9 mouse cellular contexts compared by ENCODE assay signal in the genomic region with DNA sequence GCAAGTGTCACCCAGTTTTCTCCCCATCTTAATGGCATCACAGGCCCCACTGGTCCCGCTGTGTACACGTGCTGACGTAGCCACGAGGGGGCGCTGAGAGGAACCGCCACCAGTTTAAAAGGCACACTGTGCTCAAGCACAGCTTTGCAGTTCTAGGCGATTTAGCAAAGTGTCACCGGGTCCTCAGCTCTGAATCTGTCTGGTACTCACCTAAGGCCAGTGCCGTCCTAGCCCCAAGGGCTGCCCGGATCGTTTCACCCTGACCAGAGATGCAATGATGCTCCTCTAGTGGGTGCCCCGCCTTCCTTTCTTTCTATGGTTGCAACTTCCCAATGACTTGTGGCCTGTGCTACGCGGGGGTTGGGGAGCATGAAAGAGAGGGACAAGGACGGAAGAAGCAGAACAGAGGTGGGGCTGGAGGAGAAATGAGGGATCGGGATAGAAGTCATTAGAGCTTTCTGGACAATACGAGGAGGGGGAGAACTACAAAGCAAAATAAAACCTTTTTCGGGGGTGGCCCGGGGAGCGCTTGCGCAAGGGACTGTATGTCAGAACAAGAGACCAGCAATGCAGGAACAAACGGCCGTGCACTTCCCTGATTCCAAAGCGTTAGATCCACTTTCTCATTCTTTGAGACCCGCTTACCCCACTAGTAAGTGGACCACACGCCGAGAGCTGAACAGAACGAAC. TPM values are rescaled to one million over a fixed set of nuclear protein-coding genes. Genes with fewer than 3 reads are reported as not detected.
A peak's percentile ranks its signal among the peaks of the same experiment; 100 is the strongest.
DNase-seq lines count a peak whose midpoint lies in the region; ATAC-seq and TF ChIP-seq lines count a peak whose summit lies in the region.
"Had no signal": no experiment of that assay in that cellular context is flagged by ENCODE, and none has a peak within 500 bp of the region (broad histone marks: within the 10 kb centered on the region; RNA-seq: fewer than 3 reads in every experiment).

No protein-coding gene starts in this region.

- ATAC-seq in forebrain, embryonic 14.5 days = peak; percentile 80
- peak; percentile 71 for ATAC-seq in liver, postnatal 0 days
- peak; percentile 77 for ATAC-seq in neural tube, embryonic 12.5 days (ENCODE audit: low FRiP score, low read depth)

- no peaks in the 10 kb centered on the region for H3K36me3 ChIP-seq in forebrain, embryonic 14.5 days (ENCODE audit: control insufficient read depth, insufficient read depth, low read length)
- no peaks in the 10 kb centered on the region for H3K36me3 ChIP-seq in liver, postnatal 0 days (replicated peaks; ENCODE audit: insufficient read depth, low read length)
- H3K36me3 ChIP-seq in neural tube, embryonic 12.5 days = no peaks in the 10 kb centered on the region
- H3K36me3 ChIP-seq in testis, adult 2 months (ENCODE audit: control insufficient read depth, insufficient read depth, low read length) = no peaks in the 10 kb centered on the region

- H3K9ac ChIP-seq in forebrain, embryonic 14.5 days (ENCODE audit: low read length) = peak overlapping the region; percentile 53; the same call in 1 of the 2 replicates
- 0 out of 2 replicates have a peak overlapping the region, but pooled peaks have one; percentile 2 for H3K9ac ChIP-seq in liver, postnatal 0 days (replicated peaks)
- H3K9ac ChIP-seq in neural tube, embryonic 12.5 days = peak overlapping the region; percentile 29; the same call in 1 of the 2 replicates

- peak; percentile 80 for DNase-seq in ES-CJ7 (ENCODE audit: low read depth, low spot score)
- peak; percentile 65 for DNase-seq in cerebellum, adult 11 months
- peak; percentile 70 for DNase-seq in forebrain, embryonic 14.5 days (ENCODE audit: low spot score)
- DNase-seq in heart, postnatal 10 days = peak; percentile 85 to 87
- DNase-seq in kidney, postnatal 4 days = peak; percentile 87 to 88
- peak; percentile 84 for DNase-seq in liver, postnatal 0 days

- no peak overlapping the region for H3K27ac ChIP-seq in forebrain, embryonic 14.5 days (ENCODE audit: low read depth, low read length)
- no peak overlapping the region for H3K27ac ChIP-seq in liver, postnatal 0 days (ENCODE audit: low read depth)
- no peak overlapping the region for H3K27ac ChIP-seq in neural tube, embryonic 12.5 days
- no peak overlapping the region for H3K27ac ChIP-seq in testis, adult 2 months (ENCODE audit: control insufficient read depth, insufficient read depth, low read depth, low read length)

- 0 out of 2 replicates have a peak, but pooled peaks cover 3% of the 10 kb centered on the region for H3K27me3 ChIP-seq in forebrain, embryonic 14.5 days (replicated peaks; ENCODE audit: control insufficient read depth, insufficient read depth, low read length)
- no peaks in the 10 kb centered on the region; the same call in 1 of the 2 replicates for H3K27me3 ChIP-seq in liver, postnatal 0 days (ENCODE audit: insufficient read depth, low read length)
- peaks cover 16% of the 10 kb centered on the region for H3K27me3 ChIP-seq in neural tube, embryonic 12.5 days (replicated peaks)
- no peaks in the 10 kb centered on the region for H3K27me3 ChIP-seq in testis, adult 2 months (ENCODE audit: control insufficient read depth, insufficient read depth, low read length)

- H3K4me3 ChIP-seq in forebrain, embryonic 14.5 days (ENCODE audit: low read depth, low read length) = peak overlapping the region; percentile 34
- peak overlapping the region; percentile 51 for H3K4me3 ChIP-seq in liver, postnatal 0 days (ENCODE audit: low read depth, low read length)
- peak overlapping the region; percentile 30 for H3K4me3 ChIP-seq in neural tube, embryonic 12.5 days
- H3K4me3 ChIP-seq in testis, adult 2 months (ENCODE audit: control insufficient read depth, low read depth, low read length) = peak overlapping the region; percentile 46

- H3K9me3 ChIP-seq in forebrain, embryonic 14.5 days (replicated peaks; ENCODE audit: control insufficient read depth, low read length) = no peaks in the 10 kb centered on the region
- no peaks in the 10 kb centered on the region for H3K9me3 ChIP-seq in liver, postnatal 0 days (ENCODE audit: low read length)
- H3K9me3 ChIP-seq in neural tube, embryonic 12.5 days = no peaks in the 10 kb centered on the region

- intact Hi-C loops in heart, postnatal 10 days (cut with DNase I) = loop anchor here (1.0 to 10.0 kb wide), 2 partner anchors 199 to 334 kb away; a partner anchor contains a TSS

- no peak for TF ChIP-seq POLR2A in testis, adult 2 months (IDR thresholded peaks at IDR 0.05; ENCODE audit: control insufficient read depth, low read depth, low read length)

- peaks cover 7% of the 10 kb centered on the region for H3K4me1 ChIP-seq in forebrain, embryonic 14.5 days (ENCODE audit: control insufficient read depth, insufficient read depth, low read length)
- H3K4me1 ChIP-seq in liver, postnatal 0 days (ENCODE audit: insufficient read depth) = peaks cover 14% of the 10 kb centered on the region
- H3K4me1 ChIP-seq in neural tube, embryonic 12.5 days = peaks cover 11% of the 10 kb centered on the region; the same call in 1 of the 2 replicates
- peaks cover 22% of the 10 kb centered on the region for H3K4me1 ChIP-seq in testis, adult 2 months (ENCODE audit: control insufficient read depth, insufficient read depth, low read length)

- TF ChIP-seq CTCF in liver, postnatal 0 days (IDR thresholded peaks at IDR 0.05; ENCODE audit: low read depth) = peak; percentile 86
- peak; percentile 69; the same call in 1 of the 2 replicates for TF ChIP-seq CTCF in testis, adult 2 months (IDR thresholded peaks at IDR 0.05; ENCODE audit: control insufficient read depth, insufficient read depth, insufficient replicate concordance, low read depth, low read length)

- 1% methylated on average over 28 of the region's 28 CpGs for WGBS in forebrain, embryonic 14.5 days
- 2% methylated on average over 28 of the region's 28 CpGs for WGBS in liver, postnatal 0 days (ENCODE audit: insufficient replicate concordance)
- 1% methylated on average over 28 of the region's 28 CpGs for WGBS in neural tube, embryonic 12.5 days

- no peak for TF ChIP-seq EP300 in liver, postnatal 0 days (IDR thresholded peaks at IDR 0.05; ENCODE audit: low read depth)

- peak overlapping the region; percentile 64 for H3K4me2 ChIP-seq in forebrain, embryonic 14.5 days (ENCODE audit: low read length)
- H3K4me2 ChIP-seq in liver, postnatal 0 days (ENCODE audit: low read depth, low read length) = peak overlapping the region; percentile 88
- H3K4me2 ChIP-seq in neural tube, embryonic 12.5 days (replicated peaks) = peak overlapping the region; percentile 70

RNA-seq across cellular contexts. Expression of a gene that starts 6.3 kb away (rescaled TPM):
- not detected in 2 replicates for polyA plus RNA-seq in forebrain, embryonic 14.5 days (2014; fragmentation: Nextera tagmentation; extraction: Ambion mirVana)
- total RNA-seq in heart, postnatal 10 days (2021) = not detected
- polyA plus RNA-seq in liver, postnatal 0 days (2015; fragmentation: Nextera tagmentation; extraction: Ambion mirVana) = not detected in 2 replicates
- not detected in 2 replicates for polyA plus RNA-seq in neural tube, embryonic 12.5 days (2016; fragmentation: Nextera tagmentation; extraction: Ambion mirVana)
- polyA plus RNA-seq in testis, adult 2 months (2012; rRNA removed) = not detected in 2 replicates
- total RNA-seq: left cerebral cortex, postnatal 10 days had no signal

RNA-seq across cellular contexts. Expression of a gene that starts 22.8 kb away (rescaled TPM):
- polyA plus RNA-seq in forebrain, embryonic 14.5 days (2014; fragmentation: Nextera tagmentation; extraction: Ambion mirVana) = 5.3 and 6.8 TPM in 2 replicates
- total RNA-seq in heart, postnatal 10 days (2021) = 10 to 100 TPM; 17.5 to 18.8 TPM
- 1.1 TPM in 2 replicates for polyA plus RNA-seq in liver, postnatal 0 days (2015; fragmentation: Nextera tagmentation; extraction: Ambion mirVana)
- polyA plus RNA-seq in neural tube, embryonic 12.5 days (2016; fragmentation: Nextera tagmentation; extraction: Ambion mirVana) = 9.1 and 10.3 TPM in 2 replicates
- polyA plus RNA-seq in testis, adult 2 months (2012; rRNA removed) = 10.6 and 11.4 TPM in 2 replicates

RNA-seq across cellular contexts. Expression of a gene that starts 52.2 kb away (rescaled TPM):
- 0.51 and 0.67 TPM in 2 replicates for polyA plus RNA-seq in forebrain, embryonic 14.5 days (2014; fragmentation: Nextera tagmentation; extraction: Ambion mirVana)
- 1 to 10 TPM; 7.5 to 7.6 TPM for total RNA-seq in heart, postnatal 10 days (2021)
- polyA plus RNA-seq in liver, postnatal 0 days (2015; fragmentation: Nextera tagmentation; extraction: Ambion mirVana) = 67.6 and 82.4 TPM in 2 replicates
- polyA plus RNA-seq in neural tube, embryonic 12.5 days (2016; fragmentation: Nextera tagmentation; extraction: Ambion mirVana) = 0.61 and 0.75 TPM in 2 replicates
- polyA plus RNA-seq in testis, adult 2 months (2012; rRNA removed) = 0.69 and 1.3 TPM in 2 replicates

Comparison
In these comparisons a context has a peak if more than half of its experiments do, and no peak if none do; other contexts are left out.
1. H3K9ac ChIP-seq: peak in every context shown above with its lines; median percentile 53 in forebrain, embryonic 14.5 days; 29 in neural tube, embryonic 12.5 days; 2 in liver, postnatal 0 days.
2. RNA of a gene that starts 52.2 kb away (polyA plus RNA-seq): 67.6 to 82.4 TPM in liver, postnatal 0 days; 0.69 to 1.3 TPM in testis, adult 2 months, 0.61 to 0.75 TPM in neural tube, embryonic 12.5 days and 0.51 to 0.67 TPM in forebrain, embryonic 14.5 days; every median in the first group is over 10 times any median in the second.
3. Peak in every context shown above with its lines, with median percentiles within 50 percentile points of each other: DNase-seq, ATAC-seq, H3K4me2 ChIP-seq and H3K4me3 ChIP-seq.